Mouse (Mus musculus) lung, adult 2 months (tissue): ENCODE results near the gene Rora.

Source experiments
- CTCF ChIP-seq: fragments of 200-500 bp; IDR thresholded peaks from 2 replicates; pipeline ENCODE4 v1.5.1; 2011; ENCODE audit warnings: mild to moderate bottlenecking, low read length, control low read depth; ENCODE audit not compliant: insufficient read depth
- POLR2A ChIP-seq: fragments of 200-500 bp; IDR thresholded peaks from 2 replicates; pipeline ENCODE4 v1.6.1; 2011; ENCODE audit warnings: low read depth, mild to moderate bottlenecking, control low read depth, low read length, borderline replicate concordance; ENCODE audit errors: extremely low read depth

GRCm38 (mm10) chr9:68829903-68830302, 176.3 kb downstream of the Rora start:
- TF ChIP-seq CTCF (peak; percentile 25; the same call in 1 of the 2 replicates), POLR2A (no peak)
